Mouse (Mus musculus) bone marrow, adult 2 months (tissue): Measurements from ENCODE around the gene Phldb2. TPM values are rescaled to one million over a fixed set of nuclear protein-coding genes. Genes with fewer than 3 reads are reported as not detected.

ENCODE experiments used
- H3K27ac ChIP-seq: fragments of 200-500 bp; 2 replicates; pipeline ENCODE4 v1.5.1; 2012; ENCODE audit warnings: low read depth, mild to moderate bottlenecking, control low read depth, inconsistent platforms, low read length; ENCODE audit not compliant: control insufficient read depth, poor library complexity, insufficient read depth
- H3K4me1 ChIP-seq: fragments of 200-500 bp; 2 replicates; pipeline ENCODE4 v1.6.1; 2011; ENCODE audit warnings: low read length; ENCODE audit not compliant: control insufficient read depth, insufficient read depth
- H3K4me3 ChIP-seq: fragments of 200-500 bp; replicated peaks from 2 replicates; pipeline ENCODE3; 2011; ENCODE audit warnings: mild to moderate bottlenecking, low read depth, low read length, control low read depth; ENCODE audit not compliant: control insufficient read depth
- CTCF ChIP-seq: fragments of 200-500 bp; IDR thresholded peaks from 2 replicates; pipeline ENCODE4 v1.5.1; 2011; ENCODE audit warnings: low read length, control low read depth; ENCODE audit not compliant: control insufficient read depth, insufficient read depth
- POLR2A ChIP-seq: fragments of 200-500 bp; IDR thresholded peaks from 2 replicates; pipeline ENCODE4 v1.6.1; 2011; ENCODE audit warnings: low read depth, mild to moderate bottlenecking, control low read depth, low read length, borderline replicate concordance; ENCODE audit not compliant: control insufficient read depth
- WGBS: fragments of 180-500 bp; shearing (Covaris S2); methylation state at CpG from one replicate; pipeline ENCODE4 v1.1.7; 2018; 5-methylcytosine and 5-hydroxymethylcytosine counted together
- polyA plus RNA-seq: library from polyadenylated mRNA; stranded (reverse); fragments of >200 nt; gene quantifications from 2 replicates; pipeline ENCODE4 v1.2.4, GENCODE M21; 2011; ENCODE audit warnings: low replicate concordance; ENCODE audit not compliant: missing spikeins, insufficient read depth, insufficient read length

Phldb2 gene
- polyA plus RNA-seq, 1 experiment: 3.7 TPM

DNA sequence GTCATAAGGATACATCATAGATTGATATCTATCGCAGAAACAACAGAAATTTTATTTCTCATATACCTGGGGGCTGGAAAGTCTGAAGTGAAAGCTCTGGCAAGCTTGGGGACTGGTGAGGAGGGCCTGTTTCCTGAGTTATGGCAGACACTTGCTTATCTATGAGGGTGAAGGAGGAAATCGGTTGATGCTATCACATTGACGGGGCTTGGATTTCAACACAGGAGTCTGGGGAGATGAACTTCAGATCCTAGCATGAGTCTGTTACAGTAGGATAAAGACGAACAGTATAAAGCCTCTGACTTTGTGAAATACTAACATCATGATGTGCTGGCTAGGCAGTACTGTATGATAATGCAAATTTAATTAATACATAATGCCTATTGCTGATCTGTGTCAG, 25.3 kb downstream of the Phldb2 start:
- 28% methylated on average over 4 of the region's 4 CpGs for WGBS
- Histone ChIP-seq H3K4me3 (no peak overlapping the region), H3K4me1 (no peaks in the 10 kb centered on the region), H3K27ac (no peak overlapping the region)
- TF ChIP-seq CTCF (no peak), POLR2A (no peak)

DNA sequence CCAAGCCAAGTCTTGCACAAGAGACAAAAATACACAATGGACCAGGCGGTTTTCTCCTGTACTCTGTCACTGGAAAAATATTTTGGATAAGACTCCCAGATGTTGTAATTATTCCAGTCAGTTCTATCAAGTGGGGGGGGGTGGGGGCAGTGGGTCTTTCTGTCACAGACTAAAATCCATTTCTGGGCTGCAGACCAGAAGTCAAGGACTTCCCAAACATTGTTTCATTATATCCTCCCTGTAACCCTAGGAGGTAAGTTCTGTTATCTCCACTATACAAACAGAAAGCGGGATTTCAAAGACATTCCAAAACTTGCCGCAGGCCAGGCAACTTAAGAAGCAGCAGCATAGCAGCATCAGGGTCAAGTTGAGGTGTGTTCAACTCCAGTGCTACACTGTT, 25.8 kb downstream of the Phldb2 start:
- no peaks in the 10 kb centered on the region for H3K4me1 ChIP-seq
- 79% methylated on average over 3 of the region's 3 CpGs for WGBS
- TF ChIP-seq CTCF (no peak), POLR2A (no peak)

DNA sequence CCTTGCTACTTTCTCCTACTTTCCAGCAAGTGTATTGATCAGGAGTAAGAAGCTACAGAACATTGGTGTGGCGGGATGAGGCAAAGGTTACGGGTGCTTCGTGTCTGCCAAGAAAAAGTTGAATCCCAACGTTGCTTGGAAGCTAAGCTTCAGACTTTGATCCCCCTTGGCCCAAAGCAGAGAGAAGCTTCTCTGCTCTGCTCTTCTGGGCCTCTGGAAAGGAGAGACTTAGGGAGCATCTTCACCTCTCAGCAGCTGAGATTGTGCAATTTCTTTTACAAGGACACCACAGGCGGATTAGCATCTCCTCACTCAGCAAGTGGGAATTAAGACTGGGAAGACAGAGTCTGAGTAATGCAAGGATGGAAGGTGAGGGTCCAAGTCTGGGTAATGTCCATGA, 26.5 kb downstream of the Phldb2 start:
- TF ChIP-seq CTCF (no peak), POLR2A (no peak)
- 79% methylated on average over 5 of the region's 5 CpGs for WGBS

More for the DNA sequence above, 25.8 kb downstream of the Phldb2 start:
- Histone ChIP-seq H3K27ac (no peak overlapping the region), H3K4me3 (no peak overlapping the region)

DNA sequence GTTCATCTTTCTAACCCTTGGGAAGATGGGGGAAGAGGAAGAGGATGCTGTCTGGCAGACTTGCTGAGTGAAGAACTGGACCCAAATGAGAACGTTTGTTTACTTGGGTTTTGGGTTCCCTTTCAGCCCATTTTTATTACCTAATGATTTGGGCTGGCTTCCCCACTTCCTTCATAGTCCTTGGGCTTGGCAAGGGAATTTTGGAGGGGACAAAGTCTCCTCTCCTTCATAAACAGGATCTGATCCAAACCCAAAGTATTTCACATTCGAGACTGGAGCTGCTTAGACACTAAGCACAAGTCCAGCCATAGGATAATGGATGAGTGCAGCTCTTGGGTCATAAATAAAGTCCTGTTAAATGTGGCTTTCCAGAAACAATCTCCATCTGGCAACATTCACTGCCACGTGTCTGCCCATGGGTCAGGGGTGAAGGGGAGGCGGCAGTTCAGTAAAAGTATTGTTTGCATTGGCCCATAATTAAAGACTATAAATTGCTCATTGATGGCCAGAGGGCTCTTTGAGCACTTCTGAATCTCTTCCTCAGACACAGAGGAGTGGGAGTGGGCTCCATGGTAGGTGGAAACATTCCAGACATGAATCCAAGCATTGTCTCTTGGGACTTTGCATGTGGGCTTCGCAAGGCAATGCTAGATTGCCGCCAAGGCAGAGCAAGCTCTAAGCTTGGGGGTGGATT, 29.5 kb downstream of the Phldb2 start:
- no peaks in the 10 kb centered on the region for H3K4me1 ChIP-seq
- H3K27ac ChIP-seq: no peak overlapping the region
- no peak overlapping the region for H3K4me3 ChIP-seq
- TF ChIP-seq CTCF (no peak), POLR2A (no peak)
- 72% methylated on average over 6 of the region's 6 CpGs for WGBS

More for the DNA sequence above, 26.5 kb downstream of the Phldb2 start:
- H3K27ac ChIP-seq: no peak overlapping the region
- no peak overlapping the region for H3K4me3 ChIP-seq
- H3K4me1 ChIP-seq: no peaks in the 10 kb centered on the region

DNA sequence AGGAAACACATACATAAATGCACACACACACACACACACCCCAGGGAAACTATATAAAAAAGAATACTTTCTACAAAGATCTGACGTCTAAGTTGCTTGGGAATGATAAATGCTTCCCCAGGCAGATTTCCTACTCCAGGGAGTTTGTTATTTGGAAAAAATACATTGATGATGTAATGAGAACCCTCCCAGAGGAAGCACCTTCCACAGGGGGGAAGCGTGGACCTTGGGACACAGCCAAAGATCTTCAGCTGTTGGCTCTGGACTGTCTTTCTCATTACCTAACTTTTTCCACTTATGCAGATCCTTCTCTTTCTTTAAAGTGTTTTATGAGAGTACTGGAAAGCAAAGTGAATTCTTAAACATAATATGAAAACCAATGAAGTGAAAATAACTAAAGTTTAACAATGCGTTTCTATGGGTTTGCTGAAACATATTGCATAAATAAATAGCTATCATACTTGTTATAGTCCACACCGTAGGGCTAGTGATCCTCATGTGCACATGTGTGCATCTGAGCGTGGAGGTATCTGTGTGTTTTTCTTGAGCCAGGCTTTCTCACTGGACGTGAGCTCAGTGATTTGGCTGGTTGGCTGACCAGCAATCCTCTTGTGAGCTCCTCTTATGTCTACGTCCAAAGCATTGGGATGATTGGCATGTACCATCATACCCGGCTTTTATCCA, 30.7 kb downstream of the Phldb2 start:
- TF ChIP-seq POLR2A (no peak), CTCF (no peak)
- Histone ChIP-seq H3K27ac (no peak overlapping the region), H3K4me1 (no peaks in the 10 kb centered on the region), H3K4me3 (no peak overlapping the region)
- 71% methylated on average over 8 of the region's 8 CpGs for WGBS

DNA sequence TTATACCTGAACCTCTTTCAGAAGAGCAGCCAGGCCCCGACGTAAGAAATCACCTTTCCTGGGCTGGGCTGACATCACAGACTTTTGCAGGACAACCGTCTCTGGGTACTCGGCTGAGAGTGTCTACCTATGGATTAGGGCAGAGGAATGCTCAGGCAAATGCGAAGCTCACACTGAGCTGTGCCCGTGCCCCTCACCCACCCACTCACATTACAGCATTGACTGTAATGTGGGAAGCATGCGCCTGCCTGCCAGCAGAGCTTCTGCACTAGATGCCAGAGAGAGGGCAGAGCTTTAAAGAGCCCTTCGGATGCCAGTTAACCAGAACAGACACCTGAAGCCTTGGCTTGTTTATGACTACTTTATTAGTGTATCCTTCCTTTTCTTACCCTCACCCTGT, 33.8 kb downstream of the Phldb2 start:
- Histone ChIP-seq H3K27ac (no peak overlapping the region), H3K4me1 (no peaks in the 10 kb centered on the region), H3K4me3 (no peak overlapping the region)
- TF ChIP-seq POLR2A (no peak), CTCF (no peak)
- 85% methylated on average over 8 of the region's 8 CpGs for WGBS

DNA sequence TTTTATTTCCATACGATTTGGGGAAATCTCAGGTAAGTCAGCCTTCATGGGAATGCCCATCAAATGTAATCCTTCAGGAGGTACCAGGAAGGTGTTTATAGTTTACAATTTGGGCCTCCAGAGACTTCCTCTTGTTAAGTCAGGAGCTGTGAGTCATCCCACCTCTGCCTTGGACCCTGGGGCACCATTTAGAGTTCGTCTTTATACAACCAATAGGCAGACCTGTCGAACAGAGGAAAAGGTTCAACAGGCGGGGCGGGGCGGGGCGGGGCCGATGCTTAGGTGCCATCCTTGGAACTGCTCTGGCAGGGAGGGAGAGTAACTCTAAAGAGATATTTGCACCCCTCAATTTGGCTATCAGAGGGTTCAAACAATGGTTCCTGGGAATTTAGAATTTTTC, 49.8 kb downstream of the Phldb2 start:
- Histone ChIP-seq H3K27ac (no peak overlapping the region), H3K4me1 (no peaks in the 10 kb centered on the region), H3K4me3 (no peak overlapping the region)
- no peak for TF ChIP-seq CTCF
- TF ChIP-seq POLR2A: no peak
- 76% methylated on average over 8 of the region's 8 CpGs for WGBS

DNA sequence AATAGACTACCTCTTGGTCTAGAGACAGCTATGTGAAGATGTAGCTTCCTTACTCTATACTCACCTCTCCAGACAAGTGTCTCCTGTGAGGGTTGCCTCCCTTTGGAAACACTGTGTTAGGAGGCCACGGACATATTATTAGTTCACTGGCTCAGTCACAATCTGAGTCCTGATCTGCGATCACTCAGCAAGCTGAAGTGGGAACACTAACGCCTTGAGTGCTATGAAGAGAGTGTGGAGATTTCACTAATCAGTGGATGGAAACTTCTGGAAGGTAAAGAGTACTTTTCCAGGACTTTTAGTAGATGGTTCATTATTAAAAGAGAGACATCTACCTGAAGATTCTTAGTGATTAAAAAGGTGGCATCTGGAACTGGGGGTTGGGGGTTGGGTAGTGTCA, 54.9 kb downstream of the Phldb2 start:
- Histone ChIP-seq H3K4me1 (no peaks in the 10 kb centered on the region), H3K4me3 (no peak overlapping the region), H3K27ac (no peak overlapping the region)
- 79% methylated on average over 3 of the region's 3 CpGs for WGBS
- no peak for TF ChIP-seq POLR2A
- no peak for TF ChIP-seq CTCF

DNA sequence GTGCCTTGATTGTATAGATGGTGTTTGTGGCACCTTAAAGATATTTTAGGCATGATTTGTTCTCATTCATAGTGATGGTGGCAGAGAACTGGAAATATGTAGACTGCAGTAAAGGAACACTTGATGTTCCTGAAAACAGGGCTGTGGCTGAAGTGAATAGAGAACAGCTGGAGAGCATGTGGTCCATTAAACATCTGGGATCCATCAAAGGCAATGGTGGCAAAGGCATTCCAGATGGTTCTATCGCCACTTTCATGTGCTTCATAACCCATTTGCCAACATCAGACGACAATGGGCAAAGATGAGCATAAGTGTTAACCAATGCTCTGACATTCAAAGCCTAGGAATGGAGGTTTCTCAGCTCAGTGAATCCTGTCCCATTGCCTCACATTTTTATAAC, 56.8 kb downstream of the Phldb2 start:
- WGBS: 80% methylated on average over 2 of the region's 2 CpGs
- H3K4me3 ChIP-seq: no peak overlapping the region
- H3K27ac ChIP-seq: no peak overlapping the region
- no peaks in the 10 kb centered on the region for H3K4me1 ChIP-seq
- TF ChIP-seq CTCF: no peak
- TF ChIP-seq POLR2A: no peak
